Mouse (Mus musculus) ES-E14 (cell line): ENCODE data around the gene Dnajb3.

Source experiments
- CHD2 ChIP-seq: IDR thresholded peaks from 2 replicates; pipeline ENCODE4 v1.6.1; 2014; ENCODE audit warnings: mild to moderate bottlenecking, low read depth, low read length, inconsistent platforms
- HCFC1 ChIP-seq: IDR thresholded peaks from 2 replicates; pipeline ENCODE4 v1.6.1; 2012; ENCODE audit warnings: low read length, inconsistent platforms, borderline replicate concordance; ENCODE audit not compliant: insufficient read depth
- MAFK ChIP-seq: IDR thresholded peaks from 2 replicates; pipeline ENCODE4 v1.6.1; 2014; ENCODE audit warnings: mild to moderate bottlenecking, low read depth, low read length, inconsistent platforms; ENCODE audit not compliant: insufficient read depth
- ZC3H11A ChIP-seq: IDR thresholded peaks from 2 replicates; pipeline ENCODE4 v1.6.1; 2012; ENCODE audit warnings: low read depth, mild to moderate bottlenecking, inconsistent platforms, low read length, borderline replicate concordance
- ZNF384 ChIP-seq: IDR thresholded peaks from 2 replicates; pipeline ENCODE4 v1.6.1; 2012; ENCODE audit warnings: low read depth, low read length, inconsistent platforms

DNA sequence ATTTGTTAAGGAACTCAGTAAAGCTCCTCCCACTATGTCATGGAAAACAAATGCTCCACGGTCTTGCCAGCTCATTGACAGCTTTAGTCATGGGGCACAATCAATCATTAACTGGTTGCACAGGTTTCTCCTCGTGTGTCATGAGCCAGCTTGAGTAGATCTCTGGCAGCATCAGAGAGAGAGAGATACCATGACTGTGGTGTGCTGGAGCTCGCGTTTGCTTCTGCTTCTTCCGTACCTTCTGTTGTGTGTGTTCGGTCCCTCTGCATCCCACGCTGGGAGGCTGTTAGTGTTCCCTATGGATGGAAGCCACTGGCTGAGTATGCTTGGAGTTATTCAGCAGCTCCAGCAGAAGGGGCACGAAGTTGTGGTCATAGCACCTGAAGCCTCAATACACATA is 6.2 kb upstream of the Dnajb3 start, which contains the start of gene Ugt1a1:
- no peak for TF ChIP-seq ZNF384
- no peak for TF ChIP-seq ZC3H11A
- no peak for TF ChIP-seq HCFC1
- TF ChIP-seq CHD2 = no peak
- TF ChIP-seq MAFK = no peak
